Mouse (Mus musculus): ENCODE results near the gene Tmem136.

DNA sequence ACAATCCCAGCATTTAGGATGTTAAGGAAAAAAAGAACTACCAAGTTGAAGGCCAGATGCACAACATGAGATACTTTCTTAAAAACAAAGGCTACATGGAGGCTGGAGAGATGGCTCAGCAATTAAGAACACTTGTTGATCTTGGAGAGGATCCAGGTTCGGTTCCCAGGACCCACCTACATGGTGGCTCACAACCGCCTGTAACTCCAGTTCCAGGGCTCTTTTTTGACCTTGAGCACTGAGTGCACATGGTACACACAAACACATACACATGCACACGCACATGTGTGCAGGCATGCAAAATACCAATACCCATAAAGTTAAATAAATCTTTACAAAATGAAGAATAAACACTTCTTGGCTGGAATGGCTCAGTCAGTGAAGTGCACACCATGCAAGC, 48.5 kb downstream of the Tmem136 start:
- TF ChIP-seq ZC3H11A (IDR thresholded peaks at IDR 0.05; ENCODE audit: low read depth, low read length) (no peak), POLR2A (IDR thresholded peaks at IDR 0.05; ENCODE audit: low read depth, low read length) (no peak), HCFC1 (IDR thresholded peaks at IDR 0.05; ENCODE audit: low read depth, low read length) (no peak), E2F4 (IDR thresholded peaks at IDR 0.05; ENCODE audit: insufficient replicate concordance, low read depth, low read length) (no peak), IRF4 (IDR thresholded peaks at IDR 0.05; ENCODE audit: low read depth, low read length) (no peak), RAD21 (IDR thresholded peaks at IDR 0.05; ENCODE audit: low read depth, low read length) (no peak)
